Mouse (Mus musculus) forebrain, embryonic 14.5 days (tissue): Measurements from ENCODE around the gene Gm27027. TPM values are rescaled to one million over a fixed set of nuclear protein-coding genes. Genes with fewer than 3 reads are reported as not detected.

Source experiments
- ATAC-seq: fragments of 200-750 bp; cut with Nextera tagmentation; 2 replicates; pipeline ENCODE4 v1.8.0; 2017; ENCODE audit warnings: mild to moderate bottlenecking, moderate library complexity
- DNase-seq: peaks from one replicate; pipeline ENCODE4 v3.0.0-alpha.2; 2015; ENCODE audit warnings: low spot score
- H3K27ac ChIP-seq: fragments of 300-500 bp; sonication (generic); 2 replicates; pipeline ENCODE4 v1.5.1; 2014; ENCODE audit warnings: low read depth, mild to moderate bottlenecking, control low read depth, low read length, moderate library complexity
- H3K27me3 ChIP-seq: fragments of 300-500 bp; sonication (generic); replicated peaks from 2 replicates; pipeline ENCODE4 v1.6.1; 2014; ENCODE audit warnings: low read length, control low read depth, mixed read lengths; ENCODE audit not compliant: control insufficient read depth, insufficient read depth
- H3K36me3 ChIP-seq: fragments of 300-500 bp; sonication (generic); 2 replicates; pipeline ENCODE4 v1.6.1; 2014; ENCODE audit warnings: low read length, control low read depth; ENCODE audit not compliant: control insufficient read depth, insufficient read depth
- H3K4me1 ChIP-seq: fragments of 300-500 bp; sonication (generic); 2 replicates; pipeline ENCODE4 v1.6.1; 2014; ENCODE audit warnings: antibody characterized with exemption, low read length, control low read depth; ENCODE audit not compliant: control insufficient read depth, insufficient read depth
- H3K4me2 ChIP-seq: fragments of 300-500 bp; sonication (generic); 2 replicates; pipeline ENCODE4 v1.6.1; 2014; ENCODE audit warnings: mild to moderate bottlenecking, control low read depth, low read length
- H3K4me3 ChIP-seq: fragments of 300-500 bp; sonication (generic); 2 replicates; pipeline ENCODE4 v1.5.1; 2014; ENCODE audit warnings: low read depth, low read length, control low read depth
- H3K9ac ChIP-seq: fragments of 300-500 bp; sonication (generic); 2 replicates; pipeline ENCODE4 v1.6.1; 2014; ENCODE audit warnings: mild to moderate bottlenecking, low read length, control low read depth, moderate library complexity
- H3K9me3 ChIP-seq: fragments of 300-500 bp; sonication (generic); replicated peaks from 2 replicates; pipeline ENCODE4 v1.6.1; 2016; ENCODE audit warnings: low read length, control low read depth, mixed read lengths; ENCODE audit not compliant: control insufficient read depth
- WGBS: fragments of 180-500 bp; shearing (Covaris S2); extraction: QIAGEN DNeasy Blood & Tissue Kit; methylation state at CpG from one replicate; pipeline ENCODE4 v1.1.7; 2014; 5-methylcytosine and 5-hydroxymethylcytosine counted together
- polyA plus RNA-seq: library from polyadenylated mRNA; unstranded; fragments of >200 nt; fragmentation: Nextera tagmentation; extraction: Ambion mirVana; gene quantifications from 2 replicates; pipeline ENCODE4 v1.2.1, GENCODE M21; 2014

The Gm27027 gene
- polyA plus RNA-seq, 1 experiment from 2014 or later = not detected

GRCm38 (mm10) chr2:93954781-93955578, 41.2 kb downstream of the Gm27027 start:
- no peak for ATAC-seq
- no peaks in the 10 kb centered on the region for H3K9me3 ChIP-seq
- H3K4me3 ChIP-seq = peak overlapping the region; percentile 78
- WGBS = under 1% methylated on average over 32 of the region's 32 CpGs
- peaks cover 23% of the 10 kb centered on the region for H3K4me1 ChIP-seq
- no peaks in the 10 kb centered on the region for H3K36me3 ChIP-seq
- DNase-seq = peak; percentile 49
- H3K9ac ChIP-seq = peak overlapping the region; percentile 91
- peak overlapping the region; percentile 93 for H3K4me2 ChIP-seq
- H3K27me3 ChIP-seq = no peaks in the 10 kb centered on the region
- H3K27ac ChIP-seq = peak overlapping the region; percentile 97

DNA sequence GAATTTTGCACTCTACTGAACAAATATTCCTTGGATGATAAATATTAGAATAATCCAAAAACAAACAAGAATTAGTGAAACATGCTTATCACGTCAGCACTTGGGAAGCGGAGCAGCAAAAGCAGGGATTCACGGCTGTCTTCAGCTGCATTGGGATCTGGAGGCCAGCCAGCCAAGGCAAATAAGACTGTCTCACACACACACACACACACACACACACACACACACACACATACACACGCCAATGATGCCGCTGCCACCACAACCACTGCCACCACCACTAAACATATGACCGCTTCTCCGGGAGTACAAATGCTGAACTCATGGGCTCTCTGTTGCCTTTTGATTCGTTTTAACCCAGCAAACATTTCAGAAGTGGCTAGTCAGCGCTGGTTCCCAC, 42.4 kb downstream of the Gm27027 start:
- no peak overlapping the region for H3K4me3 ChIP-seq
- no peaks in the 10 kb centered on the region for H3K27me3 ChIP-seq

GRCm38 (mm10) chr2:93946976-93947375, 49.2 kb downstream of the Gm27027 start:
- DNase-seq = peak; percentile 18
- WGBS = 49% methylated on average over 5 of the region's 5 CpGs

More for the DNA sequence above, 42.4 kb downstream of the Gm27027 start:
- no peaks in the 10 kb centered on the region for H3K9me3 ChIP-seq
- peaks cover 23% of the 10 kb centered on the region for H3K4me1 ChIP-seq
- no peak overlapping the region; the same call in 1 of the 2 replicates for H3K27ac ChIP-seq
- no peak for ATAC-seq
- no peaks in the 10 kb centered on the region for H3K36me3 ChIP-seq
- WGBS = 66% methylated on average over 9 of the region's 9 CpGs
- H3K4me2 ChIP-seq = peak overlapping the region; percentile 93; the same call in 1 of the 2 replicates
- H3K9ac ChIP-seq = no peak overlapping the region
- DNase-seq = no peak

GRCm38 (mm10) chr2:93944855-93945254, 51.3 kb downstream of the Gm27027 start:
- WGBS = 93% methylated on average over 4 of the region's 4 CpGs
- H3K9ac ChIP-seq = no peak overlapping the region
- no peak overlapping the region for H3K4me3 ChIP-seq
- no peaks in the 10 kb centered on the region for H3K4me1 ChIP-seq
- DNase-seq (no peak), ATAC-seq (no peak)
- H3K4me2 ChIP-seq = no peak overlapping the region
- H3K9me3 ChIP-seq = 0 out of 2 replicates have a peak, but pooled peaks cover 3% of the 10 kb centered on the region
- no peaks in the 10 kb centered on the region for H3K36me3 ChIP-seq
- H3K27me3 ChIP-seq = no peaks in the 10 kb centered on the region
- H3K27ac ChIP-seq = no peak overlapping the region

More at GRCm38 (mm10) chr2:93946976-93947375, 49.2 kb downstream of the Gm27027 start:
- Histone ChIP-seq H3K27ac (no peak overlapping the region), H3K36me3 (no peaks in the 10 kb centered on the region), H3K9me3 (0 out of 2 replicates have a peak, but pooled peaks cover 3% of the 10 kb centered on the region), H3K4me3 (no peak overlapping the region), H3K27me3 (no peaks in the 10 kb centered on the region), H3K9ac (no peak overlapping the region), H3K4me1 (no peaks in the 10 kb centered on the region), H3K4me2 (no peak overlapping the region)
- no peak for ATAC-seq

DNA sequence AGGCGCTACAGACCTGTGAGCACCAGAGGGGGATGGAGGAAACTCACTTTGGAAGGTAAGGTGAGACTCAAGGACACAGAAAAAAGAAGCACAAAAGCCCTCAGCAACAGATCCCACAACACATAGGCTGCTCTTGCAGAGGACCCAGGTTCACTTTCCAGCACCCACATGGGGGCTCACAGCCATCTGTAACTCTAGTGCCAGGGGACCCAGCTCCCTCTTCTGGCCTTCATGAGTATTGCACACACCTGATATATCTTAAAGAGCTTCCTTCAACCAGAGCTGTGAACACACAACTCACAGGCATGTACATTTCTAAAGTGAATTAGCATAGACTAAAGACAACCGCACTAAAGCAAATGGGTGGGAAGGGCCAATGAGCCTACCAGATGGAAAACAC, 52.1 kb downstream of the Gm27027 start:
- no peak for ATAC-seq
- no peaks in the 10 kb centered on the region for H3K4me1 ChIP-seq
- WGBS = 90% methylated on average over 2 of the region's 2 CpGs

GRCm38 (mm10) chr2:93941670-93942069, 54.5 kb downstream of the Gm27027 start:
- H3K4me1 ChIP-seq = no peaks in the 10 kb centered on the region
- H3K9ac ChIP-seq = no peak overlapping the region
- H3K36me3 ChIP-seq = no peaks in the 10 kb centered on the region
- no peak overlapping the region for H3K4me3 ChIP-seq
- DNase-seq (no peak), ATAC-seq (no peak)
- no peaks in the 10 kb centered on the region for H3K27me3 ChIP-seq
- 71% methylated on average over 11 of the region's 11 CpGs for WGBS
- 0 out of 2 replicates have a peak, but pooled peaks cover 3% of the 10 kb centered on the region for H3K9me3 ChIP-seq
- no peak overlapping the region for H3K27ac ChIP-seq
- H3K4me2 ChIP-seq = no peak overlapping the region

More for the DNA sequence above, 52.1 kb downstream of the Gm27027 start:
- no peaks in the 10 kb centered on the region for H3K27me3 ChIP-seq
- H3K27ac ChIP-seq = no peak overlapping the region
- 0 out of 2 replicates have a peak, but pooled peaks cover 3% of the 10 kb centered on the region for H3K9me3 ChIP-seq
- no peak for DNase-seq
- no peaks in the 10 kb centered on the region for H3K36me3 ChIP-seq
- H3K4me3 ChIP-seq = no peak overlapping the region
- no peak overlapping the region for H3K4me2 ChIP-seq
- H3K9ac ChIP-seq = no peak overlapping the region

DNA sequence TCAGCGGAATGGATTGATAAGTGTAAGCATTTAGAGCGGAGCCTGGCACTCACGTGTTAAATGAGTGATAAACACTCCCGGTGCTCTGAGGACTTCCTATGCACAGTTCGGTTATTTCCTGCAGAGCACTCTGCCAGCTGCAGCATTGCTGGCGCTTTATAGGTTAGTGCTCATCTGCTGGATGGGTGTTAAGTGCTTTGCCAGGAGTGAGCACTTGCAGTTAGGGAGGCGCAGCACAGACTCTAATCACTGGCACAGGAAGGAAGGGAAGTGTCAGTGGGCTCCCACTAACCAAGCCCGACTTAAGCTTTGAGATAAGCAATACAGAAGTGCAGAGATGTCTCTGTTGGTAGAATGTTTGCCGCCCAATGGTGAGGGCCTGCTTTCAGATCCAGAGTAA, 57.6 kb downstream of the Gm27027 start:
- no peak overlapping the region for H3K4me3 ChIP-seq
- no peaks in the 10 kb centered on the region for H3K27me3 ChIP-seq
- no peak overlapping the region for H3K27ac ChIP-seq
- 0 out of 2 replicates have a peak, but pooled peaks cover 3% of the 10 kb centered on the region for H3K9me3 ChIP-seq
- 79% methylated on average over 9 of the region's 9 CpGs for WGBS
- H3K9ac ChIP-seq = no peak overlapping the region
- no peaks in the 10 kb centered on the region for H3K4me1 ChIP-seq
- H3K36me3 ChIP-seq = no peaks in the 10 kb centered on the region
- no peak for ATAC-seq
- no peak overlapping the region for H3K4me2 ChIP-seq
- DNase-seq = peak; percentile 24

GRCm38 (mm10) chr2:93928866-93929265, 67.3 kb downstream of the Gm27027 start:
- no peaks in the 10 kb centered on the region for H3K27me3 ChIP-seq
- no peaks in the 10 kb centered on the region for H3K9me3 ChIP-seq
- no peak overlapping the region for H3K4me2 ChIP-seq
- H3K36me3 ChIP-seq = no peaks in the 10 kb centered on the region
- no peaks in the 10 kb centered on the region for H3K4me1 ChIP-seq
- no peak overlapping the region for H3K4me3 ChIP-seq
- WGBS = 93% methylated on average over 10 of the region's 10 CpGs
- no peak for DNase-seq
- no peak overlapping the region for H3K9ac ChIP-seq
- H3K27ac ChIP-seq = no peak overlapping the region
- ATAC-seq = no peak
